Mouse (Mus musculus): Measurements from ENCODE around the gene Uqcr10. TPM values are rescaled to one million over a fixed set of nuclear protein-coding genes. Genes with fewer than 3 reads are reported as not detected.

Gene Uqcr10
- polyA plus RNA-seq, 1 experiment from 2014 or later: 1,267 TPM

- Histone ChIP-seq H3K4me2 (ENCODE audit: low read depth, low read length) (no peak overlapping the region), H3K9me3 (ENCODE audit: control insufficient read depth, low read length) (no peaks in the 10 kb centered on the region), H3K4me1 (ENCODE audit: control insufficient read depth, insufficient read depth, low read length) (no peaks in the 10 kb centered on the region), H3K27ac (ENCODE audit: low read length) (no peak overlapping the region), H3K27me3 (replicated peaks; ENCODE audit: control insufficient read depth, insufficient read depth, low read length) (no peaks in the 10 kb centered on the region), H3K4me3 (ENCODE audit: low read length) (no peak overlapping the region), H3K36me3 (ENCODE audit: control insufficient read depth, insufficient read depth, low read length) (peaks cover 14% of the 10 kb centered on the region), H3K9ac (ENCODE audit: low read depth, low read length) (no peak overlapping the region)
- 79% methylated on average over 4 of the region's 4 CpGs for WGBS
- no peak for ATAC-seq
Measured at GRCm38 (mm10) chr11:4685071-4685470, 19.1 kb downstream of the Uqcr10 start.

DNA sequence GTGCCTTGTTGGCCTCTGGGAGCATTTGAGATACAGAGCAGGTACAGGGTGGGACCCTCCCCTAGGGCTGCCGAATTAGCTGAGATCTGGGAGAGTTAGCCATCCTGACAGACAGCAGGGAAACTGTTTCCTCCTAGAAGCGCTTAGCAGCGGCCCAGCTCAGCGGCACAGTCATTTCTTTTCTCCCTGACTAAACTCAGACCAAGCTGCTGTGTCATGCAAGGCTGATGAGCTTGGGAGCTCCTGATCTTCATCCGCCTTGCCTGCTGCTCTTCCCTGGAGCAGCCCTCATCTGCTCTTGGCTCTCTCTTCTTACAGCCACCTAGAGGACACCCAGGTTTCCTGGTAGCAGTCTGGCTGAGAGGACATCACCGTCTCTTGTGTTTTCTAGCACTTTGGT lies 20.0 kb downstream of the Uqcr10 start:
- no peak overlapping the region for H3K4me2 ChIP-seq (ENCODE audit: low read depth, low read length)
- no peak overlapping the region for H3K27ac ChIP-seq (ENCODE audit: low read length)
- no peaks in the 10 kb centered on the region for H3K9me3 ChIP-seq (ENCODE audit: control insufficient read depth, low read length)
- H3K4me1 ChIP-seq (ENCODE audit: control insufficient read depth, insufficient read depth, low read length): no peaks in the 10 kb centered on the region
- no peak overlapping the region for H3K9ac ChIP-seq (ENCODE audit: low read depth, low read length)
- no peaks in the 10 kb centered on the region for H3K27me3 ChIP-seq (replicated peaks; ENCODE audit: control insufficient read depth, insufficient read depth, low read length)
- ATAC-seq: no peak
- WGBS: 38% methylated on average over 6 of the region's 6 CpGs
- no peak overlapping the region for H3K4me3 ChIP-seq (ENCODE audit: low read length)
- H3K36me3 ChIP-seq (ENCODE audit: control insufficient read depth, insufficient read depth, low read length): peaks cover 19% of the 10 kb centered on the region

GRCm38 (mm10) chr11:4683516-4683915 lies 20.6 kb downstream of the Uqcr10 start:
- Histone ChIP-seq H3K4me1 (ENCODE audit: control insufficient read depth, insufficient read depth, low read length) (no peaks in the 10 kb centered on the region), H3K27me3 (replicated peaks; ENCODE audit: control insufficient read depth, insufficient read depth, low read length) (no peaks in the 10 kb centered on the region), H3K9ac (ENCODE audit: low read depth, low read length) (no peak overlapping the region), H3K4me3 (ENCODE audit: low read length) (no peak overlapping the region), H3K36me3 (ENCODE audit: control insufficient read depth, insufficient read depth, low read length) (peaks cover 21% of the 10 kb centered on the region), H3K9me3 (ENCODE audit: control insufficient read depth, low read length) (no peaks in the 10 kb centered on the region), H3K4me2 (ENCODE audit: low read depth, low read length) (no peak overlapping the region), H3K27ac (ENCODE audit: low read length) (no peak overlapping the region)
- no peak for ATAC-seq
- whole genome bisulfite sequencing: 80% methylated on average over 6 of the region's 6 CpGs

DNA sequence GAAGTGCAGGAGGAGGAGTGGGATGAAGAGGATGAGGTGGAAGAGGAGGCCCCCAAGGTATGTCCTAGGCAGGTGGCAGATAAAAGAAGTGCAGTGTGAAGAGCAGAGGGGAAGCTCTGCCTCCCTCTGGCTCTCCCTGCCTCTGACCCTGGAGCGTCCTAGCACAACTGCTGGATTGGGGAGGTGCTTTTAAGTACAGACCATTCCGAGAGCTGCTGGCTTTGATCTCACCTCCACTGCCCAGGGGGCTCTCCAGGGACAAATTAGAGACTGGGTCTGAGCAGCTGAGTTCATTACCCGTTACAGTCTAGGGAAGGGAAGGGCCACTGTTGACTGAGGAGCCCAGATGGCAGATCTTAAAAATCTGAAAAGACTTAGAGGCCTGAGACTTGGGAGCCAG lies 24.0 kb downstream of the Uqcr10 start:
- WGBS: 54% methylated on average over 3 of the region's 3 CpGs

DNA sequence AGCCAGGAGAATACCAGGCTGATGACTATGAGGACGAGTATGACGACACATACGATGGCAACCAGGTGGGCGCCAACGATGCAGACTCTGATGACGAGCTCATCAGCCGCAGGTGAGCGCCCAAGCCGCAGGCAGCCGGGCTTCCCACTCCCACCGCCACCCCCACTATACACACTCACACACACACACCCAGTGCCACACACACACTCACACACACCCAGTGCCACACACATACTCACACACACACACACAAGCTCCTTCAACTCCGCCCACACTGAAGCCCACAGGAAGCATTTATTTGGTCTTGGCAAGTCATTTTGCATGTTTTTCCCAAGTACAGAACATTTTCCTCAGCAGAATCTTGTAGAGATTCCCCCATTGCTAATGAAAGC lies 24.7 kb downstream of the Uqcr10 start:
- Histone ChIP-seq H3K4me3 (ENCODE audit: low read length) (no peak overlapping the region), H3K9ac (ENCODE audit: low read depth, low read length) (no peak overlapping the region), H3K36me3 (ENCODE audit: control insufficient read depth, insufficient read depth, low read length) (peaks cover 21% of the 10 kb centered on the region), H3K4me2 (ENCODE audit: low read depth, low read length) (no peak overlapping the region), H3K27ac (ENCODE audit: low read length) (no peak overlapping the region), H3K9me3 (ENCODE audit: control insufficient read depth, low read length) (no peaks in the 10 kb centered on the region), H3K27me3 (replicated peaks; ENCODE audit: control insufficient read depth, insufficient read depth, low read length) (no peaks in the 10 kb centered on the region), H3K4me1 (ENCODE audit: control insufficient read depth, insufficient read depth, low read length) (no peaks in the 10 kb centered on the region; the same call in 1 of the 2 replicates)
- no peak for ATAC-seq
- WGBS: 90% methylated on average over 12 of the region's 12 CpGs

More for the DNA sequence above, 24.0 kb downstream of the Uqcr10 start:
- Histone ChIP-seq H3K27me3 (replicated peaks; ENCODE audit: control insufficient read depth, insufficient read depth, low read length) (no peaks in the 10 kb centered on the region), H3K4me3 (ENCODE audit: low read length) (no peak overlapping the region), H3K9ac (ENCODE audit: low read depth, low read length) (no peak overlapping the region), H3K9me3 (ENCODE audit: control insufficient read depth, low read length) (no peaks in the 10 kb centered on the region), H3K4me1 (ENCODE audit: control insufficient read depth, insufficient read depth, low read length) (no peaks in the 10 kb centered on the region; the same call in 1 of the 2 replicates), H3K27ac (ENCODE audit: low read length) (no peak overlapping the region), H3K36me3 (ENCODE audit: control insufficient read depth, insufficient read depth, low read length) (peaks cover 21% of the 10 kb centered on the region), H3K4me2 (ENCODE audit: low read depth, low read length) (no peak overlapping the region)
- no peak for ATAC-seq

DNA sequence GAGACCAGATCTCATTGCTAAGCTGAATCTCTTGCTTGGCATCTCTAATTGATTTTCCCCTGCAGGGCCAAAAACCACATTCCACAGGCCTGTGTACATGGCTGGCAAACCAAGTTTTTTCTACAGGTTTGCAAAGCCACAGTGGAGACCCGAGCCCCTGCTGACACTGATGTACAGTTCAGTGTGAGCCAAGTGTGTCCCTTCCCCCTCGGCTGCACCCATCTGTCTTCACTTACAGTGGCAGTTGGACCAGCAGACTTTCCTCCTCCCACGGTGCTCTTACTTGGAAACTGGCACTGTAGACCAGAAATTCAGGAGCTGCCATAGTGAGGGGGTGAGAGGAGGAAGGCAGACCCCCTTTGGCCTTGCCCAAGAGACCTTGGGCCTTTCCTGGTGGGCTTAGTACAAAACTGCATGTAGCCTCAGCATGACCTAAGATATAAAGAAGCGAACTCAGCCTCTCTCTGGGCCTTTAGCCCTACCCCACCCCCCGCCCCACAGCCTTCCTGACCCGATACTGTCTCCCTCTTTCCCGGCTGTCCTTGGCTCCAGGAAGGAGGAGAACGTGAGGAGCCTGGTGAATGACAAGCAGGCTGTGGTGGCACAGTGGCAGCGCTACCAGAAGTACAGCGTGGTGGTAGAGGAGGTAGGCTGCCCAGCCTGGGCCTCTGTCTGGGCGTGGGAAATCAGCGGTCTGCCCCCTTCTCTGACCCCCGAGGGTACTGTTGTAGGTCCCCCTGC lies 25.3 kb downstream of the Uqcr10 start:
- no peak for ATAC-seq
- no peak overlapping the region for H3K27ac ChIP-seq (ENCODE audit: low read length)
- no peak overlapping the region for H3K4me3 ChIP-seq (ENCODE audit: low read length)
- no peaks in the 10 kb centered on the region for H3K9me3 ChIP-seq (ENCODE audit: control insufficient read depth, low read length)
- no peaks in the 10 kb centered on the region; the same call in 1 of the 2 replicates for H3K4me1 ChIP-seq (ENCODE audit: control insufficient read depth, insufficient read depth, low read length)
- H3K4me2 ChIP-seq (ENCODE audit: low read depth, low read length): no peak overlapping the region
- no peak overlapping the region for H3K9ac ChIP-seq (ENCODE audit: low read depth, low read length)
- WGBS: 73% methylated on average over 13 of the region's 13 CpGs
- no peaks in the 10 kb centered on the region for H3K27me3 ChIP-seq (replicated peaks; ENCODE audit: control insufficient read depth, insufficient read depth, low read length)
- H3K36me3 ChIP-seq (ENCODE audit: control insufficient read depth, insufficient read depth, low read length): peaks cover 21% of the 10 kb centered on the region

DNA sequence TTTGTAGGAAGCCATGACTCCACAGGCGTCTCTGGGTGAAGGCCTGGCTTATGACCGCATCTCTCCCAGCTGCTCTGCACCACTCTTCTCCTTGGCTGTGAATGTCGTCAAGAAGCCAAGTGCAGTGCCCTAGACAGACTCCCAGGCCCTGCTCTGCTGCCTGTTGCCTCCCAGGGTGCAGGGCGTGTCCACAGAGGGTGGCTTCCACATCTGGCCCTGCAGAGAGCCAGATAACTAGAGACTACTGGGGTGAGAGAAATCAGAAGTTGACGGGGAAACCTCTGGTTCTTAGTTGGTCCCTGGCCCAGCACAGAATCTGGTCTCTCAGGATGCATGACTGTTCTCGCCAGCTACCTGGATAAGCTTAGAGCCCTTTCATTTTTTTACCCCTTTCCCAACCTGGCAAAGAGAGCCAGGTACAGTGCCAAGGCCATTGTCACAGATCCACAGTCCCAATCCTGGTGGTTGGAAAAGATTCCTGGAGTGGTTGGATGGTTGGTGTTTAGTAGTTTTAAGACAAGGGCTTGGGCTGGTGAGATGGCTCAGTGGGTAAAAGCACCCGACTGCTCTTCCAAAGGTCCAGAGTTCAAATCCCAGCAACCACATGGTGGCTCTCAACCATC lies 26.8 kb downstream of the Uqcr10 start:
- no peak overlapping the region for H3K4me2 ChIP-seq (ENCODE audit: low read depth, low read length)
- H3K36me3 ChIP-seq (ENCODE audit: control insufficient read depth, insufficient read depth, low read length): peaks cover 16% of the 10 kb centered on the region; the same call in 1 of the 2 replicates
- H3K27ac ChIP-seq (ENCODE audit: low read length): no peak overlapping the region

GRCm38 (mm10) chr11:4675693-4676092 lies 28.4 kb downstream of the Uqcr10 start:
- Histone ChIP-seq H3K27me3 (replicated peaks; ENCODE audit: control insufficient read depth, insufficient read depth, low read length) (no peaks in the 10 kb centered on the region), H3K4me2 (ENCODE audit: low read depth, low read length) (no peak overlapping the region), H3K4me1 (ENCODE audit: control insufficient read depth, insufficient read depth, low read length) (no peaks in the 10 kb centered on the region; the same call in 1 of the 2 replicates), H3K9ac (ENCODE audit: low read depth, low read length) (no peak overlapping the region), H3K36me3 (ENCODE audit: control insufficient read depth, insufficient read depth, low read length) (peaks cover 13% of the 10 kb centered on the region; the same call in 1 of the 2 replicates), H3K27ac (ENCODE audit: low read length) (0 out of 2 replicates have a peak overlapping the region, but pooled peaks have one; percentile 15), H3K9me3 (ENCODE audit: control insufficient read depth, low read length) (no peaks in the 10 kb centered on the region), H3K4me3 (ENCODE audit: low read length) (no peak overlapping the region)
- WGBS: 90% methylated on average over 6 of the region's 6 CpGs
- ATAC-seq: no peak

More for the DNA sequence above, 26.8 kb downstream of the Uqcr10 start:
- Histone ChIP-seq H3K9ac (ENCODE audit: low read depth, low read length) (no peak overlapping the region), H3K9me3 (ENCODE audit: control insufficient read depth, low read length) (no peaks in the 10 kb centered on the region), H3K4me3 (ENCODE audit: low read length) (no peak overlapping the region), H3K27me3 (replicated peaks; ENCODE audit: control insufficient read depth, insufficient read depth, low read length) (no peaks in the 10 kb centered on the region), H3K4me1 (ENCODE audit: control insufficient read depth, insufficient read depth, low read length) (no peaks in the 10 kb centered on the region; the same call in 1 of the 2 replicates)
- ATAC-seq: peak; percentile 61; the same call in 1 of the 2 replicates
- WGBS: 84% methylated on average over 7 of the region's 7 CpGs

DNA sequence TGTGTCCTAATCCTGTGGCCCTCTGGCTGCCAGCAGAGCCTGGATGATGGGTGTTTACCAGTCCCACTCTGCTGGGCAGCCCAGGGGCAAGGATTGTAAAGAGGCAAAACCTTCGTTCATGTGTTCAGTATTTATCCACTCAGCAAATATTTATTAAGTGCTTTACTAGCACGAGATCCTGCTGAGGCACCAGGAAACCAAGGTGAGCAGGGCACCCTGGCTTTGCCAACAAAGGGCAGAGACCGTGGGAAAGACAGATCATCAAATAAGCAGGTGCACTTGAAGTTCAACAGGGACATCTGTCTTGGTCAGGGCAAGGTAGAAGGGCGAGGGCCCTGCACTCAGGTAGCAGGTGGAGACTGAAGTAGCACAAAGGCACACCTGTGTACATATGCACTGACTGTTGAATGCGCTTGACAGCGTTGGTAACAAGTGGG lies 29.0 kb downstream of the Uqcr10 start:
- Histone ChIP-seq H3K4me3 (ENCODE audit: low read length) (no peak overlapping the region), H3K4me1 (ENCODE audit: control insufficient read depth, insufficient read depth, low read length) (no peaks in the 10 kb centered on the region; the same call in 1 of the 2 replicates), H3K4me2 (ENCODE audit: low read depth, low read length) (no peak overlapping the region), H3K27ac (ENCODE audit: low read length) (peak overlapping the region; percentile 20; the same call in 1 of the 2 replicates), H3K9me3 (ENCODE audit: control insufficient read depth, low read length) (no peaks in the 10 kb centered on the region), H3K36me3 (ENCODE audit: control insufficient read depth, insufficient read depth, low read length) (peaks cover 11% of the 10 kb centered on the region; the same call in 1 of the 2 replicates), H3K27me3 (replicated peaks; ENCODE audit: control insufficient read depth, insufficient read depth, low read length) (no peaks in the 10 kb centered on the region), H3K9ac (ENCODE audit: low read depth, low read length) (no peak overlapping the region)
- 63% methylated on average over 6 of the region's 6 CpGs for WGBS
- peak; percentile 82 for ATAC-seq

Measured in intestine, embryonic 16.5 days (tissue).